Mouse (Mus musculus) neural tube, embryonic 12.5 days (tissue): ENCODE results near the gene Acot9. TPM values are rescaled to one million over a fixed set of nuclear protein-coding genes. Genes with fewer than 3 reads are reported as not detected.

Experiments used
- ATAC-seq: fragments of 200-750 bp; cut with Nextera tagmentation; 2 replicates; pipeline ENCODE4 v1.8.0; 2017; ENCODE audit warnings: low read depth, mild to moderate bottlenecking, moderate TSS enrichment, moderate library complexity; ENCODE audit not compliant: low FRiP score
- H3K27ac ChIP-seq: fragments of 300-500 bp; sonication (generic); 2 replicates; pipeline ENCODE4 v1.5.1; 2016
- H3K27me3 ChIP-seq: fragments of 300-500 bp; sonication (generic); replicated peaks from 2 replicates; pipeline ENCODE4 v1.6.1; 2016; ENCODE audit warnings: mild to moderate bottlenecking
- H3K36me3 ChIP-seq: fragments of 300-500 bp; sonication (generic); 2 replicates; pipeline ENCODE4 v1.6.1; 2016; ENCODE audit warnings: mild to moderate bottlenecking
- H3K4me1 ChIP-seq: fragments of 300-500 bp; sonication (generic); 2 replicates; pipeline ENCODE4 v1.6.1; 2016
- H3K4me2 ChIP-seq: fragments of 300-500 bp; sonication (generic); replicated peaks from 2 replicates; pipeline ENCODE4 v1.6.1; 2016; ENCODE audit warnings: mild to moderate bottlenecking
- H3K4me3 ChIP-seq: fragments of 300-500 bp; sonication (generic); 2 replicates; pipeline ENCODE4 v1.5.1; 2016
- H3K9ac ChIP-seq: fragments of 300-500 bp; sonication (generic); 2 replicates; pipeline ENCODE4 v1.6.1; 2016; ENCODE audit warnings: mild to moderate bottlenecking
- H3K9me3 ChIP-seq: fragments of 300-500 bp; sonication (generic); 2 replicates; pipeline ENCODE4 v1.6.1; 2016; ENCODE audit warnings: mild to moderate bottlenecking
- WGBS: fragments of 180-500 bp; shearing (Covaris S2); methylation state at CpG from one replicate; pipeline ENCODE4 v1.1.7; 2016; 5-methylcytosine and 5-hydroxymethylcytosine counted together
- polyA plus RNA-seq: library from polyadenylated mRNA; unstranded; fragments of >200 nt; fragmentation: Nextera tagmentation; extraction: Ambion mirVana; gene quantifications from 2 replicates; pipeline ENCODE4 v1.2.1, GENCODE M21; 2016

Gene Acot9
- polyA plus RNA-seq, 1 experiment from 2014 or later: 31.7 TPM

- Histone ChIP-seq H3K4me3 (peak overlapping the region; percentile 52), H3K4me1 (no peaks in the 10 kb centered on the region), H3K36me3 (no peaks in the 10 kb centered on the region), H3K27ac (no peak overlapping the region), H3K27me3 (no peaks in the 10 kb centered on the region), H3K9me3 (no peaks in the 10 kb centered on the region), H3K9ac (peak overlapping the region; percentile 58), H3K4me2 (peak overlapping the region; percentile 59)
- 15% methylated on average over 46 of the region's 49 CpGs for WGBS
- ATAC-seq: peak; percentile 98
These were observed 75.9 kb downstream of the Acot9 start for GRCm38 (mm10) chrX:155337905-155338721.

GRCm38 (mm10) chrX:155340654-155341053 lies 78.4 kb downstream of the Acot9 start, which contains the start of gene Prdx4:
Gene Prdx4 (minus strand): TSS chrX:155340754.
- Histone ChIP-seq H3K4me1 (no peaks in the 10 kb centered on the region), H3K9ac (no peak within 1 kb of the TSS), H3K4me2 (no peak within 1 kb of the TSS), H3K9me3 (no peaks in the 10 kb centered on the region), H3K27me3 (no peaks in the 10 kb centered on the region), H3K36me3 (no peaks in the 10 kb centered on the region), H3K4me3 (no peak within 1 kb of the TSS), H3K27ac (no peak within 1 kb of the TSS)
- no peak for ATAC-seq

GRCm38 (mm10) chrX:155346249-155346648 lies 84.0 kb downstream of the Acot9 start:
- Histone ChIP-seq H3K9me3 (no peaks in the 10 kb centered on the region), H3K4me1 (no peaks in the 10 kb centered on the region), H3K9ac (no peak overlapping the region), H3K4me2 (no peak overlapping the region), H3K36me3 (no peaks in the 10 kb centered on the region), H3K4me3 (no peak overlapping the region), H3K27ac (no peak overlapping the region), H3K27me3 (no peaks in the 10 kb centered on the region)
- ATAC-seq: no peak
- 92% methylated on average over 2 of the region's 2 CpGs for WGBS

Other genes with a start within 250 kb of the Acot9 start
- gene Magea5, start 199.3 kb upstream of the Acot9 start, polyA plus RNA-seq: not detected in 2 replicates
- not detected in 2 replicates for gene Magea1, start 172.7 kb upstream of the Acot9 start, polyA plus RNA-seq
- not detected in 2 replicates for gene Magea2, start 168.8 kb upstream of the Acot9 start, polyA plus RNA-seq
- not detected in 2 replicates for gene Cldn34b2, start 134.0 kb upstream of the Acot9 start, polyA plus RNA-seq
- gene Sat1, start 46.0 kb upstream of the Acot9 start, polyA plus RNA-seq: 71.7 and 75.3 TPM in 2 replicates
- 170 and 174 TPM in 2 replicates for gene Prdx4, start 78.3 kb downstream of the Acot9 start, polyA plus RNA-seq